Mouse (Mus musculus): ENCODE results near the gene Cib2.

- TF ChIP-seq USF1 (IDR thresholded peaks at IDR 0.05; ENCODE audit: low read depth) (no peak), POLR2A (IDR thresholded peaks at IDR 0.05; ENCODE audit: insufficient read length, low read depth) (no peak), TCF12 (IDR thresholded peaks at IDR 0.05; ENCODE audit: insufficient read depth, poor library complexity, severe bottlenecking) (no peak), CEBPB (IDR thresholded peaks at IDR 0.05; ENCODE audit: insufficient read depth, poor library complexity, severe bottlenecking) (no peak), MYOG (IDR thresholded peaks at IDR 0.05; ENCODE audit: control insufficient read depth in 1 of 3, insufficient read depth in 1 of 3, insufficient read length in 2 of 3, low read depth in 2 of 3) (no peak), POLR2AphosphoS2 (IDR thresholded peaks at IDR 0.05; ENCODE audit: insufficient read length, low read depth) (no peak), MAX (IDR thresholded peaks at IDR 0.05; ENCODE audit: low read depth) (no peak), E2F4 (IDR thresholded peaks at IDR 0.05; ENCODE audit: insufficient read depth) (no peak), REST (IDR thresholded peaks at IDR 0.05; ENCODE audit: insufficient read depth, insufficient read length) (no peak), TCF3 (IDR thresholded peaks at IDR 0.05; ENCODE audit: insufficient read length, low read depth) (no peak), SRF (IDR thresholded peaks at IDR 0.05; ENCODE audit: control insufficient read depth, insufficient read length, low read depth) (no peak), MYOD1 (IDR thresholded peaks at IDR 0.05; ENCODE audit: control insufficient read depth in 1 of 3, insufficient read length in 2 of 3, low read depth in 2 of 3) (no peak)
Observed at GRCm38 (mm10) chr9:54538684-54539083, 21.3 kb downstream of the Cib2 start, which contains the start of gene Sh2d7.

Measured in myocyte (in vitro differentiated cells).